Mouse (Mus musculus): Measurements from ENCODE around the gene Cyp2b13. TPM values are rescaled to one million over a fixed set of nuclear protein-coding genes. Genes with fewer than 3 reads are reported as not detected.

Gene Cyp2b13
- polyA plus RNA-seq, 1 experiment from 2014 or later, result not detected

Other genes with a start within 250 kb of the Cyp2b13 start
- 0.69 and 0.95 TPM in 2 replicates for gene Cyp2s1, start 244.6 kb upstream of the Cyp2b13 start, polyA plus RNA-seq (2014; fragmentation: Nextera tagmentation; extraction: Ambion mirVana)
- not detected in 2 replicates for gene Cyp2b10, start 163.9 kb upstream of the Cyp2b13 start, polyA plus RNA-seq (2014; fragmentation: Nextera tagmentation; extraction: Ambion mirVana)
- not detected in 2 replicates for gene Cyp2b9, start 111.9 kb downstream of the Cyp2b13 start, polyA plus RNA-seq (2014; fragmentation: Nextera tagmentation; extraction: Ambion mirVana)
- not detected in 2 replicates for gene Vmn1r184, start 198.8 kb downstream of the Cyp2b13 start, polyA plus RNA-seq (2014; fragmentation: Nextera tagmentation; extraction: Ambion mirVana)
- not detected in 2 replicates for gene Cyp2a4, start 245.7 kb downstream of the Cyp2b13 start, polyA plus RNA-seq (2014; fragmentation: Nextera tagmentation; extraction: Ambion mirVana)

Measured in hindbrain, embryonic 11.5 days (tissue).